17 mouse cellular contexts compared by ENCODE assay signal in genomic region chr5:44815506-44815905, GRCm38 (mm10).
A peak's percentile ranks its signal among the peaks of the same experiment; 100 is the strongest.
DNase-seq lines count a peak whose midpoint lies in the region; ATAC-seq lines count a peak whose summit lies in the region.
"Had no signal": no experiment of that assay in that cellular context is flagged by ENCODE, and none has a peak within 500 bp of the region (broad histone marks: within the 10 kb centered on the region; RNA-seq: fewer than 3 reads in every experiment).

No protein-coding gene starts in this region.

- ATAC-seq in cerebellum, adult (ENCODE audit: insufficient number of reproducible peaks, low FRiP score, low TSS enrichment): peak; percentile 40; the same call in 1 of the 2 replicates
- ATAC-seq: activated CD4-positive, CD25-positive, alpha-beta regulatory T cell, adult 4 months; CD4-positive, CD25-positive, alpha-beta regulatory T cell, adult 4 months; forebrain, embryonic 14.5 days; forebrain, embryonic 16.5 days; Patski had no signal

- DNase-seq in cerebellum, adult 8-10 months: no peak
- DNase-seq in cerebellum, adult 9-11 months: peak; percentile 12
- no peak for DNase-seq in cerebellum, postnatal 4 days (ENCODE audit: low spot score in 2 of 2)
- peak; percentile 27 to 50 for DNase-seq in cerebellum, postnatal 14 days
- no peak for DNase-seq in cerebellum, adult 18-20 months
- DNase-seq: adrenal gland, adult 8-10 months; adrenal gland, postnatal 14 days; adrenal gland, postnatal 36 days; B cell, adult 2 months; embryo, embryonic 11 days; gastrocnemius, adult 2 months had no signal

Comparison
In these comparisons a context has a peak if more than half of its experiments do, and no peak if none do; other contexts are left out.
1. DNase-seq: peak in cerebellum, adult 9-11 months (single experiment) and cerebellum, postnatal 14 days (2 of 2); none in cerebellum, adult 8-10 months (single experiment), cerebellum, postnatal 4 days (0 of 2) and cerebellum, adult 18-20 months (0 of 2).